Mouse (Mus musculus) bone marrow macrophage, adult 2 months (primary cell): ENCODE measurements around the gene Obsl1. TPM values are rescaled to one million over a fixed set of nuclear protein-coding genes. Genes with fewer than 3 reads are reported as not detected.

Experiments
- H3K27ac ChIP-seq: 2 replicates; pipeline ENCODE4 v1.5.1; 2012; ENCODE audit warnings: low read depth, low read length; ENCODE audit not compliant: insufficient read depth
- H3K4me1 ChIP-seq: 2 replicates; pipeline ENCODE4 v1.6.1; 2012; ENCODE audit warnings: low read length; ENCODE audit not compliant: control insufficient read depth, insufficient read depth
- H3K4me3 ChIP-seq: 2 replicates; pipeline ENCODE4 v1.5.1; 2012; ENCODE audit warnings: mild to moderate bottlenecking, low read length, moderate library complexity; ENCODE audit not compliant: insufficient read depth
- CTCF ChIP-seq: IDR thresholded peaks from 2 replicates; pipeline ENCODE4 v1.5.1; 2012; ENCODE audit warnings: low read depth, mild to moderate bottlenecking, low read length, moderate library complexity
- POLR2A ChIP-seq: IDR thresholded peaks from 2 replicates; pipeline ENCODE4 v1.6.1; 2012; ENCODE audit warnings: mild to moderate bottlenecking, low read depth, low read length, borderline replicate concordance
- polyA plus RNA-seq: library from polyadenylated mRNA; stranded (reverse); fragments of >200 nt; gene quantifications from 2 replicates; pipeline ENCODE4 v1.2.4, GENCODE M21; 2012; ENCODE audit not compliant: missing spikeins, insufficient read depth, insufficient read length

Obsl1 gene
- polyA plus RNA-seq, 1 experiment, result not detected

DNA sequence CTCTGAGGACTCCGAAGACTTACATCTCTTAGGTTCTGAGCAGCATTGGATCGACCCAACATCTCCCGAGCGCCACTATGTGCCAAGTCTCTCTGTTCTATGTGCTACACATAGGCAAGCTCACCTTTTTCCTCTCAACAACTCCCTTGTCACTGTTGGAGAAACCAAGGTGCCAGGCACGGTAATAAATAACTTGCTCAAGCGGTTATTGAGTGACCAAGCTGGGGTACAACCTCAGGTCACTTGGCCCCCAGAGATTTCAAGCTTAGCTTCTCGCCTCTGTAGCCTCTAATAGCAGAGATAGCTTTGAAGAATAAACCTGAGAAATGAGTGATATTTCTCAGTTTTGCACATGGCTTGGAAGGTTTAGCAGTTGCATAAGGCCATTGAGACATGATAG, 35.2 kb upstream of the Obsl1 start:
- H3K27ac ChIP-seq, result no peak overlapping the region
- no peak for TF ChIP-seq CTCF
- H3K4me3 ChIP-seq, result no peak overlapping the region
- H3K4me1 ChIP-seq, result no peaks in the 10 kb centered on the region

DNA sequence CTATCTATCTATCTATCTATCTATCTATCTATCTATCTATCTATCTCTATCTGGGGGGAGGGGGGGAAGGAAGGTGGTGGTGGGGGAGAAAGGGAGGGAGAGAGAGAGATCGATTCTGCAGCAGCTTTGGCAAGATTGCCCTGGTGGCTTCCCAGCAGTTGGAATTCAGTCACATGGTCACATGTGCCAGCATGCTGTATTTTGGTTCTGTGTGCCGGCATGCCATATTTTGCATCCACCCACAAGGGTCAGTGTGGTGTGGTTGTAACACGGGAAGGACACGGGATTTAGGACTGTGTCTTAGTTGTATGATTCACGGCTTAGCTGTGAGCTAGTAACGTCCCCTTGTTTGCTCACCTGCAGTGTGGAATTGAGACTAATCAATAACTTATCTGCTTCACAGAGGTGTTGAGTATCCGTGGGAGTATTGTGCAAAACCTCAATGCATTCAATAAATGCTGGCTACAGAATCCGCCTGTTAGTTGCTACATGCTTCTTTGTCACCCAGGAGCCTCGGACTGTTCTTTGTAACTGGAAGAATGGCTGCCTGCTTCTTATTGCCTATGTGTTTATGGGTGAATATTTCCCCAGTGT, 32.4 kb upstream of the Obsl1 start:
- TF ChIP-seq POLR2A (no peak), CTCF (no peak)
- Histone ChIP-seq H3K27ac (no peak overlapping the region), H3K4me3 (no peak overlapping the region), H3K4me1 (no peaks in the 10 kb centered on the region; the same call in 1 of the 2 replicates)

DNA sequence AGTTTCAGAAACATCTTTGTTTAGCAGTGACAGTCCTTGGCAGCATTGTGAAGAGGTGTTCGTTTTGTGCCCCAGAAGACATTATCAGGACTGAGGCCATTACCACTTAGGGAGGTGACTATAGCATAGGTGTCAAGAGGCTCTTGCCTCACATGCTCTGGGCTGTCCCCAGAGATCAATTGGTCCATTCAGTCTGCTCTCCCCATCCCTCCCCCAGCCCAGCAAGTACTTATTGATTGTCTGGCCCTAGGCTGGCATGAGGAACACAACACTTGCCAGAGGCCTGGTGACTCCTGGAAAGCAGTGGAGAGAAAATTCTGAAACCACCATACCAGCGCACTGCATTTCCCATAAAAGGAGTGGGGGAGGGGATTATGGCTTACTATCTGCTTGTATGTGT, 31.3 kb upstream of the Obsl1 start:
- Histone ChIP-seq H3K4me3 (no peak overlapping the region), H3K4me1 (peaks cover 9% of the 10 kb centered on the region), H3K27ac (no peak overlapping the region)
- TF ChIP-seq POLR2A (no peak), CTCF (no peak)

DNA sequence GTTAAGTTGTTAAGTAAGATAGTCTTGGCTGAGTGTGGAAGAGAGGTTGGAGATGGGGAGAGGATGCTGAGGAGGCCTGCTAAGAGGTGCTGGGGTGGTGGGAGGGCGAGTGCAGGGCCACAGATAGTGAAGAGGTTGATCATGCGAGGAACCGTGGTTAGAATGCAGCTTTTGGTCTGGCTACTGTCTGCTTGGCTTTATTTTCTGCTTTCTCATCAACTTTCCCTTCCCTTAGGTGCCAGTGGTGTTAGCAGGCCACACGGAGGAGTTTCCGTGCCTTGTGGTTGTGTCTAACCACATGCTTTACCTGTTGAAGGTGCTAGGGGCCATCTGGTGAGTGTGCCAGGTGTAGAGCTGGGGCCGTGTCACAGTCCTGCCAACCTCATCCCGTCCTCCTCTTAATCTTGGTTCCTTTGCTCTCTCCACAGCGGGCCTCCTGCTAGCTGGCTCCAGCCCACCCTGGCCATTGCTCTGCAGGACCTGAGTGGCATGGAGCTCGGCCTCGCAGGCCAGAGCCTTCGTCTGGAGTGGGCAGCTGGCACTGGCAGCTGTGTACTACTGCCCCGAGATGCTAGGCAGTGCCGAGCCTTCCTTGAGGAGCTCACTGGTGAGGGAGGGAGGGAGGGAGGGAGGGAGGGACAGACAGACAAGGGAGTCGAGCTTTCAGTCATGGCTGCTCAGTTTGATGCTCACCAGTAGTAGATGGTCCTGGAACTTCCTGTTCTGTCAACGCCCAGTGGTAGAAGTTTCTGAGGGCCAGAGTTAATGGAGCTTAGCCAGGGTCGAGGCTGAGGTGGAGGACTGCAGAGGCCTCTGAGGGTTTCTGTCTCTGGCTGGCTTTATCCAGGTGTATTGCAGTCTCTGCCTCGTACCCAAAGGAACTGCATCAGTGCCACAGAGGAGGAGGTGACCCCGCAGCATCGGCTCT, 27.3 kb upstream of the Obsl1 start:
- H3K4me3 ChIP-seq, result no peak overlapping the region
- no peak for TF ChIP-seq CTCF
- TF ChIP-seq POLR2A, result no peak
- H3K4me1 ChIP-seq, result peaks cover 18% of the 10 kb centered on the region
- H3K27ac ChIP-seq, result no peak overlapping the region

DNA sequence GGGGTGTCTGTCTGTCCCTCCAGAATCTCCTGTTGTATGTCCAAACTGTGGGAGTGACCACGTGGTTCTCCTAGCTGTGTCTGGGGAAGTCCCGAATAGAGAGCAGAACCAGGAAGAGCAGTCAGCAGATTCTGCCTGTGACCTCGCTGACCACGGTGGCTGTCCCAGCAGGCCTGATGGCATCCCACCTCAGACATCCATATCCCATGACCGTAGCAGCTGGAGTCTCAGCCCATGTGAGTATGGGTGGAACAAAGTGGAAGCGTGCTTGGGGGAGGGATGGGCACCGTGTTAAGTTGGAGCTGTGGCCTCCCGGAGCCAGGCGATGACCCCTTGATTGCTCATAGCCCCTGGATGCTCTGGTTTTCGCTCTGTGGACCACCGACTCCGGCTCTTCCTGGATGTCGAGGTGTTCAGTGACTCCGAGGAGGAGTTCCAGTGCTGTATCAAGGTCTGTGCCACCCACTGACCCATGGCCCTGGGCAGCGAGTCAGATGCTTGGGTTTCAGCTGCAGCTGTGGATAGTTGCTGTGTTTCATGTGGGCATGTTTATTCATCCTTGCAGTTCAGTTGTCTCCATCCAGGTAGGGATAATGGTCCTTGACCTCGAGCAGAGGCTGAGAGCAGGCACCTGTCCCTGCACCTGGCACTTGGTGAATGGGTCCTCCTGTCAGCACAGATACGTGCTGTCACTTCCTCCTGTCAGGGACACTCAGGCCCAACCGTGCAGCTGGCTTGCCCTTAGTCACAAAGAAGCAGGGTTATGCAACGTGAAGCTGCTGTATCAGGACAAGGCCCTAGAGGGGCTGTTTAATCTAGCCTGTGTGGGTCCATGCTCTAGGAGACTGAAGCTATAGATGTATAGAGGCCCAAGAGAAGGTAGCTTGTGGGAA, 26.3 kb upstream of the Obsl1 start:
- Histone ChIP-seq H3K27ac (no peak overlapping the region), H3K4me3 (no peak overlapping the region), H3K4me1 (peaks cover 18% of the 10 kb centered on the region)
- TF ChIP-seq CTCF, result no peak
- TF ChIP-seq POLR2A, result no peak

DNA sequence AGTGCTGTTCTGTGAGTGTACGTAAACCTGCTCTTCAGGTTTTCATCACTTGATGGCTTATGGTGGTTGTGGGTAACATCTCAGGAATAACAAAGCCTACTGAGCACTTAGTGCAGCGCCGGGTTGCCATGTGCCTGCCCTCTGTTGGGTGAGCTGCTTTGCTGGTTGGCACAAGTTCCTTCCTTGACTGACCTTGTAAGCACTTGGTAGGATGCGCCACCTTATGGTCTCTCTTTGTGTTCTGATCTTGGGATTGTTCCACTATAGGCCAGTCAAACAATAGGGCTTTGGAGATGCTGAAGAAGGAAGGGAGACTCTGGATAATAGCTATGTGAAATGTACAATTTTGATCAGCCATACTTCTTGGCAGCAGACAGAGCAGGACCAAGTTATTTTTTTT, 24.3 kb upstream of the Obsl1 start:
- H3K4me1 ChIP-seq, result peaks cover 18% of the 10 kb centered on the region
- TF ChIP-seq POLR2A (no peak), CTCF (no peak)
- no peak overlapping the region for H3K4me3 ChIP-seq
- no peak overlapping the region for H3K27ac ChIP-seq

DNA sequence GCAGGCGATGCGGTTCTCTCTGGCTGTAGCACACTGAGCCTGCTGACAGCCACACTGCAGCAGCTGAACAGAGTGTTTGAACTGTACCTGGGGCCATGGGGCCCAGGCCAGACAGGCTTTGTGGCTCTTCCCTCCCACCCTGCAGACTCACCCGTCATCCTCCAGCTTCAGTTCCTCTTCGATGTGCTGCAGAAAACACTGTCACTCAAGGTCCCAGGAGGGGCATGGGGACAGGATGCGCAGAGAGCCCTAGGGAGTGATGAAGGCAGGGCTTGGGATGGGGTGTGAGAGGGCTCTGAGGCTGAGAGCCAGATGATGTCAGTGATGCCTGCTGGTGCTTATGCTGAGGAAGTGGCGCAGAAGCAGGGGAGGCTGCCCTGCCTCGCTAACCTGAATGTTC, 18.4 kb upstream of the Obsl1 start:
- TF ChIP-seq CTCF (no peak), POLR2A (no peak)
- Histone ChIP-seq H3K4me1 (peaks cover 25% of the 10 kb centered on the region), H3K4me3 (no peak overlapping the region), H3K27ac (no peak overlapping the region)

DNA sequence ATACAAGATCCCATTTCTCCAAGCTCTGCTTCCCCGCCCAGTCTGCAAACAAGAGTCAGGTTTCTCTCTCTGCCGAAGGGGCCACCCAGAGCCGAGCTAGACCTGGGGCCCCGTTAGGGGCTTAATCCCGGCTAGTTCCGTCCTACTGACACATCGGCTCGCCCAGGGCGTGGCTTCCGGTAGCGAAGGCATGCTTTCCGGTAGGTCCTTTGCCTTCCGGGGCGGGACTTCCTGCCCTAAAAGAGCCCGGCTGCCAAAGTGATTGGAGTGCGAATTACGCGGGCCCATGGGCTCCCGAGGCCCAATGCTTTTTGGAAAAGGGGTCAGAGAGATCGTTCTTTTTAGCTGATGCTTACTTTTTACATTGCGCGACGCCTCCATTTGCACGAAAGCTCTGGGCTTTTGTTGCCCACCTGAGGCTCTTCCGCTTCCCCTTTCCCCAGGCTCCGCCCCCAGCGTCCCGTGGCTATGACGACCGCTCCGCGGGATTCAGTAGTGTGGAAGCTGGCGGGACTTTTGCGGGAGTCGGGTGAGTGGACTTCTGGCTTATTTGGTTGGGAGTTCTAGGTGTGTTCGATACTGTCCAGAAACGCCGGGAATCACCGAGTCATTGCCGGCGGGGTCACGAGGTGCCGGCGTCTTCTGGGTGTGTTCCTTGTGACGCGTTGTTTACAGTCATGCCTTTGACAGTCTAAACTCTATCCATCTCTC, 15.2 kb upstream of the Obsl1 start, which contains the start of gene Stk11ip:
Gene Stk11ip, plus strand, starts transcription at position 209 of the 711 bp plus-strand sequence.
- peaks cover 25% of the 10 kb centered on the region for H3K4me1 ChIP-seq
- peak within 1 kb of the TSS; percentile 87 for H3K27ac ChIP-seq
- H3K4me3 ChIP-seq, result peak within 1 kb of the TSS; percentile 67
- TF ChIP-seq CTCF, result no peak
- TF ChIP-seq POLR2A, result 0 out of 2 replicates have a peak, but pooled peaks have one; percentile 68

DNA sequence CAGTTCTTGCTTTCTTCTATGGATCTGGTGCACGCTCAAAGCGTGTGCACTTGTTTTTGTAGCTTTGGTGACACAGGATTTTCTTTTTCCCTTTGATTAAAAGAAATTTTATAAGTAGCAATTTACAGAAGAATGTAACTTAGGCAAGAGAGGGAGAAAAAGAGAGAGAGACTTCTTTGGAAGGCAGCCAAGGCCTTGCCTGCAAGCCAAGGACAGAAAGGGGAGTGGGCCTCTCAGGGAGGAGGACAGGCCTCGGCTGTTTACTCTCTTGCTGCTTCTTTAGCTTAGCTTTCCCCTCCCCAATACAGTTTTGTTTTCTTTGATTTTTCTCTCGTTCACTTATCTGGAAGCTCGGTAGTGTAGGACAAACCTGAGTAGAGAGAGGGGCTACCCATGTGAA, 13.3 kb upstream of the Obsl1 start:
- no peak for TF ChIP-seq POLR2A
- no peak overlapping the region for H3K4me3 ChIP-seq
- H3K4me1 ChIP-seq, result peaks cover 20% of the 10 kb centered on the region
- no peak overlapping the region for H3K27ac ChIP-seq

DNA sequence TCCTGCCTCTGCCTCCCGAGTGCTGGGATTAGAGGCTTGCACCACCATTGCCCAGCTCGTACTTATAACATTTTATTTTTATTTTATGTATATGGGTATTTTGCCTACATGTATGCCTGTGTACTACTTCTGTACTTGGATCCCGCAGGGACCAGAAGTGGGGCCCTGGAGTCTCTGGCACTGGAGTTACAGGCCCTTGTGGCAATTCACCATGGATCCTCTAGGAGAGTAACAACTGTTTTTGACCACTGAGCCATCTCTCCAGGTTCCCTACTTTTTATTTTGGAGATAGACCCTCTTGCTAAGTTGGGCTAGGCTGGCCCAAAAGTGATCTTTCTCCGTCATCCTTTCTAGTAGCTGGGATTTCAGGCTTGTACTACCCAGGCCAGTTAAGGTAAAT, 12.2 kb upstream of the Obsl1 start:
- no peak overlapping the region for H3K27ac ChIP-seq
- H3K4me3 ChIP-seq, result no peak overlapping the region
- no peak for TF ChIP-seq CTCF
- TF ChIP-seq POLR2A, result no peak
- H3K4me1 ChIP-seq, result peaks cover 11% of the 10 kb centered on the region
